Mouse (Mus musculus): ENCODE measurements around the gene Lrrc25. TPM values are rescaled to one million over a fixed set of nuclear protein-coding genes. Genes with fewer than 3 reads are reported as not detected.

Gene Lrrc25
- polyA plus RNA-seq, 1 experiment from 2014 or later, result 9.8 TPM

DNA sequence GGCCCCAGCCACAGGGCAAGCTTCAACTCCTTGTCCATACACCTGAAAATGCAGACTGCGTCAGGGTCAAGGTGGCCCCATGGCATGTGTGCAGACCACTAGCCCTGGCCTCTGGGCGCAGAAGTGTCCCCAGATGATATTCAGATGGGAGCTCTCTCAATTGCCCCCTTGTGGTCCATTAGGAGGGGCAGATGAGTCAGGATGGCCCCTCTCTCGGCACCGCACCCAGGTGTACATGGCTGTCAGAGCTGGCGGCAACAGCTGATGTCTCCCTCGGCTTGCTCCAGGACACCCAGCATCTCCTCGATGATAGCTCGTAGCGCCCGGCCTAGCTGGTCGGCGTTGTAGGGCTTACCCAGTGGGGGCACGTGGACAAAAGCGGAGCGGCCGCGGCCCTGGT, 34.4 kb downstream of the Lrrc25 start:
- WGBS (ENCODE audit: insufficient replicate concordance), result 95% methylated on average over 17 of the region's 17 CpGs

DNA sequence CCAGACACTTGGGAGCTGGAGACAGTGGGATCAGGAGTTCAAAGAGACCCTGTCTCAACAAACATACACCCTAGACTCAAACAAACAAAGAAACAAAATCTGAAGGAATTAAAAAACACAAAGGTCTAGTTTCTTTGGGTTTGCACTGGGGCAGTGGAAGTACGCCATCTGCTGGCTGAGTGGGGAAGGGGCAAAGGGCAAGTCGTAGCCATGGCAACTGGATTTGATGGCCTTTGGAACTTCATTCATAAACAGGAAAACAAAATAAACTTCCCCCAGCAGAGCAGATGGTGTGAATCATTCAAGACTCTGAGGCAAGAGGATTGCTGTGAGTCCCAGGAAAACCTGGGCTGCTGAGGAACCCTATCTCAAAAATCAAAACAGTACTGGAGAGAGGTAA, 37.3 kb downstream of the Lrrc25 start:
- H3K27me3 ChIP-seq (ENCODE audit: insufficient read depth, low read length), result no peaks in the 10 kb centered on the region
- no peak overlapping the region for H3K4me3 ChIP-seq (ENCODE audit: low read depth, low read length)
- TF ChIP-seq EP300 (IDR thresholded peaks at IDR 0.05; ENCODE audit: low read depth) (no peak), CTCF (IDR thresholded peaks at IDR 0.05; ENCODE audit: low read depth) (peak; percentile 94)
- WGBS (ENCODE audit: insufficient replicate concordance), result 31% methylated on average over 2 of the region's 2 CpGs
- DNase-seq (peak; percentile 81), ATAC-seq (peak; percentile 44)
- peaks cover 40% of the 10 kb centered on the region for H3K36me3 ChIP-seq (replicated peaks; ENCODE audit: insufficient read depth, low read length)
- no peak overlapping the region for H3K4me2 ChIP-seq (ENCODE audit: low read depth, low read length)
- H3K4me1 ChIP-seq (ENCODE audit: insufficient read depth), result peaks cover 32% of the 10 kb centered on the region
- H3K27ac ChIP-seq (ENCODE audit: low read depth), result no peak overlapping the region
- H3K9me3 ChIP-seq (ENCODE audit: low read length), result no peaks in the 10 kb centered on the region
- no peak overlapping the region for H3K9ac ChIP-seq (replicated peaks)

More for the DNA sequence above, 34.4 kb downstream of the Lrrc25 start:
- Histone ChIP-seq H3K27ac (ENCODE audit: low read depth) (no peak overlapping the region), H3K4me3 (ENCODE audit: low read depth, low read length) (no peak overlapping the region), H3K27me3 (ENCODE audit: insufficient read depth, low read length) (no peaks in the 10 kb centered on the region), H3K4me1 (ENCODE audit: insufficient read depth) (peaks cover 50% of the 10 kb centered on the region), H3K36me3 (replicated peaks; ENCODE audit: insufficient read depth, low read length) (peaks cover 33% of the 10 kb centered on the region), H3K9ac (replicated peaks) (peak overlapping the region; percentile 30; the same call in 1 of the 2 replicates), H3K9me3 (ENCODE audit: low read length) (no peaks in the 10 kb centered on the region), H3K4me2 (ENCODE audit: low read depth, low read length) (no peak overlapping the region)
- DNase-seq, result no peak
- no peak for ATAC-seq
- no peak for TF ChIP-seq EP300 (IDR thresholded peaks at IDR 0.05; ENCODE audit: low read depth)
- TF ChIP-seq CTCF (IDR thresholded peaks at IDR 0.05; ENCODE audit: low read depth), result no peak

GRCm38 (mm10) chr8:70654121-70654520, 38.2 kb downstream of the Lrrc25 start:
- Histone ChIP-seq H3K4me3 (ENCODE audit: low read depth, low read length) (no peak overlapping the region), H3K9me3 (ENCODE audit: low read length) (no peaks in the 10 kb centered on the region), H3K4me1 (ENCODE audit: insufficient read depth) (peaks cover 32% of the 10 kb centered on the region), H3K4me2 (ENCODE audit: low read depth, low read length) (no peak overlapping the region), H3K27me3 (ENCODE audit: insufficient read depth, low read length) (no peaks in the 10 kb centered on the region), H3K9ac (replicated peaks) (no peak overlapping the region), H3K27ac (ENCODE audit: low read depth) (peak overlapping the region; percentile 55; the same call in 1 of the 2 replicates), H3K36me3 (replicated peaks; ENCODE audit: insufficient read depth, low read length) (peaks cover 40% of the 10 kb centered on the region)
- ATAC-seq, result no peak
- TF ChIP-seq EP300 (IDR thresholded peaks at IDR 0.05; ENCODE audit: low read depth), result no peak
- no peak for DNase-seq
- WGBS (ENCODE audit: insufficient replicate concordance), result 26% methylated on average over 1 of the region's 1 CpGs

GRCm38 (mm10) chr8:70655469-70655868, 39.5 kb downstream of the Lrrc25 start:
- no peaks in the 10 kb centered on the region for H3K27me3 ChIP-seq (ENCODE audit: insufficient read depth, low read length)
- 61% methylated on average over 2 of the region's 2 CpGs for WGBS (ENCODE audit: insufficient replicate concordance)
- no peak overlapping the region for H3K4me2 ChIP-seq (ENCODE audit: low read depth, low read length)
- peaks cover 32% of the 10 kb centered on the region for H3K36me3 ChIP-seq (replicated peaks; ENCODE audit: insufficient read depth, low read length)
- no peak for TF ChIP-seq EP300 (IDR thresholded peaks at IDR 0.05; ENCODE audit: low read depth)
- no peak for TF ChIP-seq CTCF (IDR thresholded peaks at IDR 0.05; ENCODE audit: low read depth)
- H3K9me3 ChIP-seq (ENCODE audit: low read length), result no peaks in the 10 kb centered on the region
- DNase-seq, result no peak
- peaks cover 29% of the 10 kb centered on the region for H3K4me1 ChIP-seq (ENCODE audit: insufficient read depth)
- no peak for ATAC-seq
- H3K9ac ChIP-seq (replicated peaks), result no peak overlapping the region
- H3K4me3 ChIP-seq (ENCODE audit: low read depth, low read length), result no peak overlapping the region
- H3K27ac ChIP-seq (ENCODE audit: low read depth), result no peak overlapping the region

DNA sequence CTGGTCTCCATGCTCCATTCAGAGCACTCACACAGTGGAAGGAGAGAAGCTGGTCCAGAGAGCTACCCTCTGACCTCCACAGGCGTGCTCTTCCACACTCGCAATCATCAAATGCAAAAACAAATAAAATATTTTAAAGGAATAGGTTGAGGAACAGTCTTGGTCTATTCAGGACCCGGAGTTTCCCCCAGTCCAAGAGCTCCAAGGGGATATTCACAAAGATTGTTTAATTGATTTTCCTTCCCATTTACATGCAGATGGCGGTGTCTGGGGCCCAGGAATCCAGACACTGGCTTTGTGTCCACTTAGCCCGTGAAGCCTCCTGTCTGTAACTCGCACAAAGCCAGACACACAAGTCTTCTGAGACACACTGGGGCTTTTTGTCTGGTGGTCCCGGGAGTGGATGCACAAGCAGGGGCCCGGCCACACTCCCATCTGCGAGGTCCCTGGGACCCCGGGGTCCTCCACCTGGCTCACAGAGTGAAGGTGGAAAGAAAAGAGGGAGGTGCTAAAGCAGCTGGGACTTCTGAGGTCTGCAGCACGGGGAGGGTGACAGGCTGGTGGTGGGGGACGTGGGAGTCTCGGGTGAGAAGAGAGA, 40.3 kb downstream of the Lrrc25 start:
- WGBS (ENCODE audit: insufficient replicate concordance), result 78% methylated on average over 13 of the region's 13 CpGs
- no peak for ATAC-seq
- peaks cover 24% of the 10 kb centered on the region for H3K36me3 ChIP-seq (replicated peaks; ENCODE audit: insufficient read depth, low read length)
- H3K9ac ChIP-seq (replicated peaks), result no peak overlapping the region
- TF ChIP-seq EP300 (IDR thresholded peaks at IDR 0.05; ENCODE audit: low read depth) (no peak), CTCF (IDR thresholded peaks at IDR 0.05; ENCODE audit: low read depth) (no peak)
- no peak overlapping the region for H3K4me2 ChIP-seq (ENCODE audit: low read depth, low read length)
- H3K27me3 ChIP-seq (ENCODE audit: insufficient read depth, low read length), result no peaks in the 10 kb centered on the region
- H3K9me3 ChIP-seq (ENCODE audit: low read length), result no peaks in the 10 kb centered on the region
- H3K4me3 ChIP-seq (ENCODE audit: low read depth, low read length), result no peak overlapping the region
- peaks cover 30% of the 10 kb centered on the region for H3K4me1 ChIP-seq (ENCODE audit: insufficient read depth)
- H3K27ac ChIP-seq (ENCODE audit: low read depth), result no peak overlapping the region
- DNase-seq, result no peak

DNA sequence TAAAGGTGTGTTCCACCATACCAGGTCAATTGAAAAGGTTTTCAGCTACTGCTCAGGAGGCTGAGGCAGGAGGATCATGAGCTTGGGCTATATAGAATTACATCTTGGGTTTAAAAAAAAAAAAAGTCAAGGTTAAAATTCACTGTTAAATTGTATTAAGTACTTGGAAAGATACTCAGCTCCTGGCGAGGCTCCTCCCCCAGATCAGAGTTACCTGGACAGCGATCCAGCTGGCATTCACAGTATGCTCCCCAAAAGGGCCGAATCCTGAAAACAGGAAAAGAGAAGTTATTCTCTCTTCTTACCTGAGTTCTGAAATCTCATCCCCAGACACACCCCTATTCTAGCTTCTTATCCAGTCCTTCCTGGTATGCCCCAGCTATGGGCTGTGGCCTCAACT, 41.3 kb downstream of the Lrrc25 start:
- DNase-seq, result no peak
- ATAC-seq, result no peak
- Histone ChIP-seq H3K27me3 (ENCODE audit: insufficient read depth, low read length) (no peaks in the 10 kb centered on the region), H3K27ac (ENCODE audit: low read depth) (0 out of 2 replicates have a peak overlapping the region, but pooled peaks have one; percentile 93), H3K9ac (replicated peaks) (no peak overlapping the region), H3K4me1 (ENCODE audit: insufficient read depth) (peaks cover 30% of the 10 kb centered on the region), H3K4me3 (ENCODE audit: low read depth, low read length) (no peak overlapping the region), H3K36me3 (replicated peaks; ENCODE audit: insufficient read depth, low read length) (peaks cover 18% of the 10 kb centered on the region), H3K4me2 (ENCODE audit: low read depth, low read length) (0 out of 2 replicates have a peak overlapping the region, but pooled peaks have one; percentile 91), H3K9me3 (ENCODE audit: low read length) (no peaks in the 10 kb centered on the region)
- TF ChIP-seq CTCF (IDR thresholded peaks at IDR 0.05; ENCODE audit: low read depth), result no peak
- TF ChIP-seq EP300 (IDR thresholded peaks at IDR 0.05; ENCODE audit: low read depth), result no peak
- WGBS (ENCODE audit: insufficient replicate concordance), result 86% methylated on average over 3 of the region's 3 CpGs
